Mouse (Mus musculus) ovary, postnatal 14 days (tissue): ENCODE results near the gene Olfr67.
"Not testable (repeated sequence)": the region's sequence is repeated elsewhere in the genome, so short reads cannot be mapped to it uniquely, and the experiment has no call there.

Source experiments
- DNase-seq: peaks from one replicate; pipeline ENCODE4 v3.0.0; 2022; ENCODE audit warnings: low spot score

The Olfr67 gene

DNA sequence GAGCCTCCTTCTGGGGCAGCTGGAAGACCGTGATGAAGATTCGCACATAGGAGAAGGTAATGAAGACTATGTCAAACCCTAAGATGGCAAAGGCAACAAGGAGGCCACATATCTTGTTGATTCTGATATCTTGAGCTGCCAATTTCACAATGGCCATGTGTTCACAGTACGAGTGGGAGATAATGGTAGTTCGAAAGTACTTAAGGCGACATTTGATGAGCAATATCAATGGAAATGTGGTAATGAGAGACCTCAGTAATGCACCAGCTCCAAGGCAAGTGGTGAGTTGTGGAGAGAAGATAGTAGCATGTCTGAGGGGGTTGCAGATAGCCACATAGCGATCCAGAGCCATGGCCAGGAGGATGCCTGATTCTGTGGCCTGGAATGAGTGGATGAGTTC is 23.9 kb downstream of the Olfr67 start:
- not testable (repeated sequence) for DNase-seq

DNA sequence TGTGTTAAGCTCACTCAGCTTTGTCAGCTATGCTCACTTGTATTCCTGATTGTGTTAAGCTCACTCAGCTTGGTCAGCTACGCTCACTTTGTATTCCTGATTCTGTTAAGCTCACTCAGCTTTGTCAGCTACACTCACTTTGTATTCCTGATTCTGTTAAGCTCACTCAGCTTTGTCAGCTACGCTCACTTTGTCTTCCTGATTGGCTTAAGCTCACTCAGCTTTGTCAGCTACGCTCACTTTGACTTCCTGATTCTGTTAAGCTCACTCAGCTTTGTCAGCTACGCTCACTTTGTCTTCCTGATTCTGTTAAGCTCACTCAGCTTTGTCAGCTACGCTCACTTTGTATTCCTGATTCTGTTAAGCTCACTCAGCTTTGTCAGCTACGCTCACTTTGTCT is 29.4 kb downstream of the Olfr67 start:
- DNase-seq: not testable (repeated sequence)

DNA sequence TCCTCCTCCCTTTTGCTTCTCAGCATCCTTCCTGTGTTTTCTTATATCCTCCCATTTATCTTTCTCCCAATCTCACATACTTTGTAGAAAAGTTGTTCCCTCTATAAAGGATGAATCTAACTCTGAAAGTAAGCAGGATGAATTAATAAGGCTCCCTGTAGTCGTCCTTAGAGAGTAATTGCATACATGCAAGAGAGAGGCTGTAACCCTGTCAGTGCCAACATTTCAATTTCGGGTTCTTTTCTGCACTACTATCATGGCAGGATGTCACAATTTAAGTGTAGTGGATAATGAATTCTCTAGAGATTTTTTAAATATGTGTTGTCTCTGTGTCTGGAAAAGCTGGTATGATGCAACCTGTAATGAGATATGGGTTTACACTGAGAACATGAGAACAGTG is 34.4 kb downstream of the Olfr67 start, which contains the start of gene Olfr630:
Gene Olfr630, minus strand, starts transcription at position 101 of the 400 bp plus-strand sequence.
- no peak for DNase-seq

DNA sequence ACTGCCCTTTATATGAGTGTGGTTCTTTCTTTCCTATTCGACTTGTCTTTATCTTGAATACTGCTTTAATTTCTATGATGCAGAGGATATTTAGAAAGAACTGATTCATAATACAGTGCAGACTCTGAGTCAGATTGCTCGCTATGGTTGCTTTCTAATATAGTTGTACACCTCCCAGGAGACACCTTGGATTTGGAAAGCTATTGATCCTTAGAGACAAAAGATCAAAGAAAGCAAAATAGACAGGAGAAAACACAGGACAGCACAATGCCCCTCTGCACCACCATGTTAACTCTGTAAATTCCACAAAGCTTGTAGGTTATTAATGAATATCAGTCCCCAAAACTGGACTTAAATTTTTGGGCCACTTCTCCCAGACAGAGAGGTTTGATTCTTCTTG is 46.8 kb downstream of the Olfr67 start, which contains the start of gene Olfr629:
Gene Olfr629, minus strand, starts transcription at position 101 of the 400 bp plus-strand sequence.
- DNase-seq: no peak
